Mouse (Mus musculus): Measurements from ENCODE around the gene Ogdhl.

The Ogdhl gene

GRCm38 (mm10) chr14:32379395-32380098 is 57.7 kb downstream of the Ogdhl start:
- ATAC-seq (ENCODE audit: insufficient number of reproducible peaks, low FRiP score, low TSS enrichment): no peak

GRCm38 (mm10) chr14:32380099-32380480 is 58.3 kb downstream of the Ogdhl start:
- ATAC-seq (ENCODE audit: insufficient number of reproducible peaks, low FRiP score, low TSS enrichment): no peak

- no peak for ATAC-seq (ENCODE audit: insufficient number of reproducible peaks, low FRiP score, low TSS enrichment)
Measured at GRCm38 (mm10) chr14:32381066-32381465, 59.2 kb downstream of the Ogdhl start.

GRCm38 (mm10) chr14:32381619-32382018 is 59.8 kb downstream of the Ogdhl start:
- ATAC-seq (ENCODE audit: insufficient number of reproducible peaks, low FRiP score, low TSS enrichment): no peak

GRCm38 (mm10) chr14:32388196-32388595 is 66.4 kb downstream of the Ogdhl start, which contains the start of gene 1700024G13Rik:
Gene 1700024G13Rik, minus strand, starts transcription at chr14:32388391.
- no peak for ATAC-seq (ENCODE audit: insufficient number of reproducible peaks, low FRiP score, low TSS enrichment)
